Comparison of ENCODE assay signal across 18 mouse cellular contexts in genomic region chr3:138735760-138736159, GRCm38 (mm10).
"Had no signal": no experiment of that assay in that cellular context is flagged by ENCODE, and none has a peak within 500 bp of the region (broad histone marks: within the 10 kb centered on the region; RNA-seq: fewer than 3 reads in every experiment).

No protein-coding gene starts in this region.

- ATAC-seq: liver, postnatal 0 days; lung, postnatal 0 days; midbrain, embryonic 13.5 days; midbrain, embryonic 15.5 days had no signal

- H3K4me3 ChIP-seq: liver, embryonic 15.5 days; lung, embryonic 15.5 days; megakaryocyte, embryonic 14.5 days; midbrain, embryonic 13.5 days; midbrain, embryonic 15.5 days; neural tube, embryonic 12.5 days; stomach, embryonic 15.5 days had no signal

- H3K27ac ChIP-seq: liver, embryonic 15.5 days; lung, embryonic 15.5 days; macrophage; midbrain, embryonic 13.5 days; midbrain, embryonic 15.5 days; neural tube, embryonic 12.5 days; stomach, embryonic 15.5 days; stomach, postnatal 0 days had no signal

- DNase-seq: liver, postnatal 0 days; lung, adult 2 months; lung, postnatal 14 days; lung, postnatal 36 days; right cerebral cortex, postnatal 14 days; thymus, adult 18-20 months; thymus, postnatal 14 days; thymus, postnatal 36 days had no signal
